ENCODE assay signal across 8 mouse cellular contexts in the genomic region with DNA sequence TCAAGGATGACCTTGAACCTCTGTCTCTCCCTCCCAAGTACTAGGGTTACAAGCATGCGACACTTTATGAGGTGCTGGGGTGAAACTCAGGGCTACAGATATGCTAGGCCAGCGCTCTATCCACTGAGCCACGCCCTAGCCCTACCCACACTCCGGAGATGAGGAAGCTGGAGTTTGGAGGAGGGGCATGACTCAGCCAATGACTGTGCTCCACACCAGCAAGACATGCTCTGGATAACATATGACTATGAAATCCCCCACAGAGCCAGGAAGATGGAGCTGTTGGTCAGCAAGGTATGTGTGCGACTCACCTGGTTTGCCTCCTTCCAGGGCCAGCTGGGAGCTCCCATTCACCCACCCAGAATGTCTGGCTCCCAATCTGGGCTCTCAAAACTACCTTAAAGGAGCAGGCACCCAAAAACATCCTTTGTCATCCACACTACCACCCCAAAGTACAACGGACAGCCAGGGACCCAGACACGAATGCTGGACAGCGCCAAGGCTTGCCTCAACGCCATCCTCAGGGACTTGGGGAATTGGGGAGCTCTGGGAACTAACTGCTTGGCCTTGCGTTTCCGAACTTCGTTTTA. TPM values are rescaled to one million over a fixed set of nuclear protein-coding genes. Genes with fewer than 3 reads are reported as not detected.
A peak's percentile ranks its signal among the peaks of the same experiment; 100 is the strongest.
DNase-seq lines count a peak whose midpoint lies in the region; ATAC-seq lines count a peak whose summit lies in the region.

No protein-coding gene starts in this region.

- no peak overlapping the region for H3K27ac ChIP-seq in kidney, embryonic 16.5 days (ENCODE audit: low read length)

- peak overlapping the region; percentile 35 for H3K4me3 ChIP-seq in kidney, embryonic 16.5 days (ENCODE audit: low read length)

- 24% methylated on average over 12 of the region's 12 CpGs for WGBS in kidney, embryonic 16.5 days
- 12% methylated on average over 12 of the region's 12 CpGs for WGBS in large intestine, adult 2 months

- H3K9me3 ChIP-seq in kidney, embryonic 16.5 days (ENCODE audit: low read length), result no peaks in the 10 kb centered on the region

- no peak overlapping the region for H3K9ac ChIP-seq in kidney, embryonic 16.5 days (replicated peaks; ENCODE audit: low read length)

- H3K36me3 ChIP-seq in kidney, embryonic 16.5 days (ENCODE audit: insufficient read depth, low read length), result no peaks in the 10 kb centered on the region

- H3K27me3 ChIP-seq in kidney, embryonic 16.5 days (ENCODE audit: insufficient read depth, low read length), result no peaks in the 10 kb centered on the region

- peak; percentile 53; the same call in 1 of the 2 replicates for ATAC-seq in kidney, embryonic 16.5 days (ENCODE audit: low FRiP score, low TSS enrichment)
- peak; percentile 89 for ATAC-seq in megakaryocyte-erythroid progenitor cell, adult 5-6 weeks (replicated peaks; ENCODE audit: low FRiP score, low TSS enrichment, poor library complexity, severe bottlenecking)

- peak overlapping the region; percentile 62 for H3K4me2 ChIP-seq in kidney, embryonic 16.5 days (replicated peaks; ENCODE audit: low read depth, low read length)

- no peak for DNase-seq in kidney, adult 11 months
- DNase-seq in adrenal gland, postnatal 25 days, result peak; percentile 57
- peak; percentile 62 for DNase-seq in gastrocnemius, postnatal 25 days
- peak; percentile 80 for DNase-seq in large intestine, adult 2 months (ENCODE audit: low read depth, low spot score)
- DNase-seq in left cerebral cortex, postnatal 4 days, result no peak
- DNase-seq in cerebellum, postnatal 36 days, result no peak

- H3K4me1 ChIP-seq in kidney, embryonic 16.5 days (ENCODE audit: insufficient read depth, low read length), result peaks cover 20% of the 10 kb centered on the region

- intact Hi-C loops in left cerebral cortex, postnatal 4 days (cut with DNase I), result loop anchor here (5.0 kb wide), 1 partner anchor 37 kb away; no protein-coding TSS in a partner anchor

RNA-seq across cellular contexts. Expression of a gene that starts 0.7 kb away (rescaled TPM):
- 19.1 and 25.2 TPM in 2 replicates for polyA plus RNA-seq in kidney, embryonic 16.5 days (2015; fragmentation: Nextera tagmentation; extraction: Ambion mirVana)
- 15.8 and 16.7 TPM in 2 replicates for total RNA-seq in adrenal gland, postnatal 25 days (2021)
- 1 to 10 TPM; 4.1 to 6.9 TPM for total RNA-seq in gastrocnemius, postnatal 25 days (2021)
- 9.6 and 11.4 TPM in 2 replicates for polyA plus RNA-seq in large intestine, adult 2 months (2012; rRNA removed)
- not detected in 2 replicates for total RNA-seq in megakaryocyte-erythroid progenitor cell, adult 5-6 weeks (2014; fragmentation: Nextera tagmentation)
- 0.09 TPM in 1 of 2 replicates, not detected in the other for total RNA-seq in megakaryocyte-erythroid progenitor cell, adult 5-6 weeks (2017)
- total RNA-seq in left cerebral cortex, postnatal 4 days (2021), result 1 to 10 TPM; 4.9 to 6.9 TPM

RNA-seq across cellular contexts. Expression of a gene that starts 23.8 kb away (rescaled TPM):
- 38.9 and 40.4 TPM in 2 replicates for polyA plus RNA-seq in kidney, embryonic 16.5 days (2015; fragmentation: Nextera tagmentation; extraction: Ambion mirVana)
- 53.5 and 59.8 TPM in 2 replicates for total RNA-seq in adrenal gland, postnatal 25 days (2021)
- 10 to 100 TPM; 19.0 to 19.3 TPM for total RNA-seq in gastrocnemius, postnatal 25 days (2021)
- polyA plus RNA-seq in large intestine, adult 2 months (2012; rRNA removed), result 14.3 and 18.1 TPM in 2 replicates
- 37.2 and 49.8 TPM in 2 replicates for total RNA-seq in megakaryocyte-erythroid progenitor cell, adult 5-6 weeks (2014; fragmentation: Nextera tagmentation)
- 43.3 and 46.5 TPM in 2 replicates for total RNA-seq in megakaryocyte-erythroid progenitor cell, adult 5-6 weeks (2017)
- total RNA-seq in left cerebral cortex, postnatal 4 days (2021), result 10 to 100 TPM; 28.5 to 28.9 TPM

RNA-seq across cellular contexts. Expression of a gene that starts 38.7 kb away (rescaled TPM):
- polyA plus RNA-seq in kidney, embryonic 16.5 days (2015; fragmentation: Nextera tagmentation; extraction: Ambion mirVana), result 80.3 and 83.9 TPM in 2 replicates
- total RNA-seq in adrenal gland, postnatal 25 days (2021), result 42.7 and 53.0 TPM in 2 replicates
- 1 to 10 TPM; 4.3 to 5.9 TPM for total RNA-seq in gastrocnemius, postnatal 25 days (2021)
- 51.1 and 58.2 TPM in 2 replicates for polyA plus RNA-seq in large intestine, adult 2 months (2012; rRNA removed)
- 22.3 and 28.1 TPM in 2 replicates for total RNA-seq in megakaryocyte-erythroid progenitor cell, adult 5-6 weeks (2014; fragmentation: Nextera tagmentation)
- 28.3 and 46.0 TPM in 2 replicates for total RNA-seq in megakaryocyte-erythroid progenitor cell, adult 5-6 weeks (2017)
- total RNA-seq in left cerebral cortex, postnatal 4 days (2021), result 10 to 100 TPM; 44.7 to 48.7 TPM

RNA-seq across cellular contexts. Expression of a gene that starts 53.0 kb away (rescaled TPM):
- 63.0 and 64.0 TPM in 2 replicates for polyA plus RNA-seq in kidney, embryonic 16.5 days (2015; fragmentation: Nextera tagmentation; extraction: Ambion mirVana)
- total RNA-seq in adrenal gland, postnatal 25 days (2021), result 46.9 TPM in 2 replicates
- 10 to 100 TPM; 21.2 to 21.3 TPM for total RNA-seq in gastrocnemius, postnatal 25 days (2021)
- polyA plus RNA-seq in large intestine, adult 2 months (2012; rRNA removed), result 17.7 and 18.5 TPM in 2 replicates
- total RNA-seq in megakaryocyte-erythroid progenitor cell, adult 5-6 weeks (2014; fragmentation: Nextera tagmentation), result 37.7 and 46.7 TPM in 2 replicates
- 70.5 and 93.3 TPM in 2 replicates for total RNA-seq in megakaryocyte-erythroid progenitor cell, adult 5-6 weeks (2017)
- 10 to 100 TPM; 52.1 to 55.8 TPM for total RNA-seq in left cerebral cortex, postnatal 4 days (2021)

RNA-seq across cellular contexts. Expression of a gene that starts 53.1 kb away (rescaled TPM):
- 22.6 and 26.3 TPM in 2 replicates for polyA plus RNA-seq in kidney, embryonic 16.5 days (2015; fragmentation: Nextera tagmentation; extraction: Ambion mirVana)
- 22.9 and 31.3 TPM in 2 replicates for total RNA-seq in adrenal gland, postnatal 25 days (2021)
- total RNA-seq in gastrocnemius, postnatal 25 days (2021), result 10 to 100 TPM in 1 of 2 experiments, 1 to 10 TPM in 1; 8.4 to 14.3 TPM
- polyA plus RNA-seq in large intestine, adult 2 months (2012; rRNA removed), result 6.0 and 6.8 TPM in 2 replicates
- 11.0 and 16.9 TPM in 2 replicates for total RNA-seq in megakaryocyte-erythroid progenitor cell, adult 5-6 weeks (2014; fragmentation: Nextera tagmentation)
- 3.2 and 14.1 TPM in 2 replicates for total RNA-seq in megakaryocyte-erythroid progenitor cell, adult 5-6 weeks (2017)
- total RNA-seq in left cerebral cortex, postnatal 4 days (2021), result 10 to 100 TPM; 54.7 to 61.3 TPM

Comparison
In these comparisons a context has a peak if more than half of its experiments do, and no peak if none do; other contexts are left out.
1. DNase-seq: peak in adrenal gland, postnatal 25 days (single experiment), gastrocnemius, postnatal 25 days (single experiment) and large intestine, adult 2 months (single experiment); none in kidney, adult 11 months (single experiment), left cerebral cortex, postnatal 4 days (single experiment) and cerebellum, postnatal 36 days (0 of 2).
2. RNA of a gene that starts 0.7 kb away (total RNA-seq): 15.8 to 16.7 TPM in adrenal gland, postnatal 25 days, 4.1 to 6.9 TPM in gastrocnemius, postnatal 25 days and 4.9 to 6.9 TPM in left cerebral cortex, postnatal 4 days; 0.09 TPM in megakaryocyte-erythroid progenitor cell, adult 5-6 weeks; every median in the first group is over 4 times any median in the second.